Mouse (Mus musculus) G1E (cell line): ENCODE measurements around the gene Pbx4. TPM values are rescaled to one million over a fixed set of nuclear protein-coding genes. Genes with fewer than 3 reads are reported as not detected.

Experiments used
- ATAC-seq: 2 replicates; pipeline ENCODE4 v1.8.0; 2016; ENCODE audit warnings: mild to moderate bottlenecking; ENCODE audit not compliant: insufficient number of reproducible peaks, poor library complexity, low FRiP score, severe bottlenecking; ENCODE audit errors: extremely low read depth
- DNase-seq: peaks from one replicate; pipeline ENCODE4 v3.0.0; 2012; ENCODE audit warnings: low spot score
- H3K27me3 ChIP-seq: 2 replicates; pipeline ENCODE4 v1.6.1; 2012; ENCODE audit warnings: mild to moderate bottlenecking, low read length, inconsistent platforms; ENCODE audit not compliant: insufficient read depth
- H3K36me3 ChIP-seq: replicated peaks from 2 replicates; pipeline ENCODE3; 2012; ENCODE audit warnings: mild to moderate bottlenecking, inconsistent platforms
- H3K4me1 ChIP-seq: 2 replicates; pipeline ENCODE4 v1.6.1; 2012; ENCODE audit warnings: low read depth, low read length, inconsistent platforms, mixed read lengths; ENCODE audit not compliant: insufficient read depth
- H3K4me3 ChIP-seq: 2 replicates; pipeline ENCODE4 v1.5.1; 2012; ENCODE audit warnings: low read depth, mild to moderate bottlenecking, inconsistent platforms, low read length, moderate library complexity, mixed read lengths
- H3K9me3 ChIP-seq: replicated peaks from 2 replicates; pipeline ENCODE4 v1.6.1; 2012; ENCODE audit warnings: inconsistent platforms
- CTCF ChIP-seq: IDR thresholded peaks from 2 replicates; pipeline ENCODE4 v1.5.1; 2012; ENCODE audit warnings: low read depth, low read length, inconsistent platforms, mixed read lengths
- GATA1 ChIP-seq: IDR thresholded peaks from 2 replicates; pipeline ENCODE4 v1.6.1; 2012; ENCODE audit warnings: borderline replicate concordance, low read length, inconsistent platforms, mixed read lengths
- GATA2 ChIP-seq: IDR thresholded peaks from 2 replicates; pipeline ENCODE4 v1.6.1; 2012; ENCODE audit warnings: low read depth, low read length, inconsistent platforms, borderline replicate concordance
- POLR2AphosphoS5 ChIP-seq: IDR thresholded peaks from 2 replicates; pipeline ENCODE4 v1.6.1; 2012; ENCODE audit warnings: low read depth, low read length, inconsistent platforms; ENCODE audit not compliant: insufficient replicate concordance
- TAL1 ChIP-seq: conservative IDR thresholded peaks from 2 replicates; pipeline ENCODE4 v1.6.1; 2012; ENCODE audit warnings: low read depth, low read length, inconsistent platforms, mixed read lengths
- polyA plus RNA-seq: library from polyadenylated mRNA; stranded (reverse); fragments of >175 nt; gene quantifications from 2 replicates; pipeline ENCODE4 v1.2.3, GENCODE M21; 2012
- total RNA-seq, 2 experiments: library from RNA; stranded (forward) in 1 of 2; stranded (reverse) in 1 of 2; fragments of 200-1000 nt in 1 of 2; fragments of >200 nt in 1 of 2; fragmentation: Nextera tagmentation in 1 of 2; gene quantifications; 2 replicates each; pipeline ENCODE4 v1.2.3; 2014 to 2017

The Pbx4 gene
- 2.0 and 2.2 TPM in 2 replicates for total RNA-seq (2014; fragmentation: Nextera tagmentation)
- 3.7 and 4.4 TPM in 2 replicates for total RNA-seq (2017)
- polyA plus RNA-seq = 2.0 and 2.8 TPM in 2 replicates

DNA sequence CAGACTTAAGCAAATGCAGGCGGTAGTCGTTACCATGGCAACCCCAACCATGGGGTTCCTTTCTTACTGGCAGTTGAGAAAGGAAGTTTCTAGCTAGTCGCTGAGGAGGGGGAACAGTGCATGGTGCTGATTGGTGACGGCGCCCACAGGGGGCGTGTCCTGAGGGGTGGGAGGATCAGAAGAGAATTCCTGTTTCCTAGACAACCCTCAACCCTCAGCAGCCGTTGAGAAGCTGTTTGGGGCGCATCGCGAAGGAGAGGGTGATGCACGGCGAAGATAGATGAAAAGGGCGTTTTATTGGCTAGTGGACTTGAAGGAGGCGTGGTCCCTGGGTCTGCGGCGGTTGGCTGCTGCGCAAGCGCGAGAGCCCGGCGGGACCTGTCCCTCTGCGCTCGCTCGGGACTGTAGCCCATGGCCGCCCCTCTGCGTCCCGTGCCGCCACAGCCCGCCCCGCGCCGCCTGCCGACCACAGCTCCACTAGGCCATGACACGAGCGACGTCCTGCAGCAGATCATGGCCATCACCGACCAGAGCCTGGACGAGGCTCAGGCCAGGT, at the start of gene Pbx4:
Pbx4 (plus strand) TSS at position 194 of the 556 bp plus-strand sequence.
- peak; percentile 87 for ATAC-seq
- no peaks in the 10 kb centered on the region; the same call in 1 of the 2 replicates for H3K27me3 ChIP-seq
- no peaks in the 10 kb centered on the region for H3K9me3 ChIP-seq
- peaks cover 18% of the 10 kb centered on the region for H3K4me1 ChIP-seq
- TF ChIP-seq TAL1 (no peak), GATA2 (no peak), POLR2AphosphoS5 (no peak), CTCF (no peak), GATA1 (no peak)
- DNase-seq = peak; percentile 71
- H3K36me3 ChIP-seq = peaks cover 10% of the 10 kb centered on the region
- peak within 1 kb of the TSS; percentile 80 for H3K4me3 ChIP-seq

GRCm38 (mm10) chr8:69789105-69789504, 43.2 kb upstream of the Pbx4 start:
- peaks cover 25% of the 10 kb centered on the region for H3K36me3 ChIP-seq
- ATAC-seq (no peak), DNase-seq (no peak)
- peak overlapping the region; percentile 24; the same call in 1 of the 2 replicates for H3K4me3 ChIP-seq
- peaks cover 32% of the 10 kb centered on the region for H3K4me1 ChIP-seq
- H3K27me3 ChIP-seq = no peaks in the 10 kb centered on the region
- no peaks in the 10 kb centered on the region for H3K9me3 ChIP-seq
- TF ChIP-seq CTCF = no peak
- no peak for TF ChIP-seq GATA2
- no peak for TF ChIP-seq GATA1
- no peak for TF ChIP-seq TAL1
- no peak for TF ChIP-seq POLR2AphosphoS5

DNA sequence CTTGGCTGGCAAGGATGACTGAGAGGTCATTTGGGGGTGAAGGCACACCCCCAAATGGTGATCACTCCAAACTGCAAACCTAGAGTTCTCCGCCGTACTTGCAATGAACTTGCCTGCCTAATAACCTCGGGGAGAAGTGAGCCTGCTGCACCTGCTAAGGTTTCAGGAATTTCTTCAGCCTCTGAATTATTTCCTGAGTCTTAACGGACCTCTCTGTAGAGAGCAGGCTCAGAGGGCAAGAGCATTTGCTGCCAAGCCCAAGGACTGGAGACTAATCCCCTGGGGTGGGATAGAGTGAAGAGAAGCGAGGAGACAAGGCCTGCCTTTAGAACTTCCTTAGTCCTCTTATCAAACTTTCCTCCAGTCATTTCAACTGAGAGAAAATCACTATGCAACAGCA, 42.6 kb upstream of the Pbx4 start:
- Histone ChIP-seq H3K27me3 (no peaks in the 10 kb centered on the region), H3K36me3 (peaks cover 32% of the 10 kb centered on the region), H3K4me3 (peak overlapping the region; percentile 100; the same call in 1 of the 2 replicates), H3K4me1 (peaks cover 35% of the 10 kb centered on the region), H3K9me3 (no peaks in the 10 kb centered on the region)
- no peak for DNase-seq
- no peak for ATAC-seq
- TF ChIP-seq POLR2AphosphoS5 (no peak), CTCF (no peak), GATA2 (no peak), GATA1 (no peak), TAL1 (no peak)

DNA sequence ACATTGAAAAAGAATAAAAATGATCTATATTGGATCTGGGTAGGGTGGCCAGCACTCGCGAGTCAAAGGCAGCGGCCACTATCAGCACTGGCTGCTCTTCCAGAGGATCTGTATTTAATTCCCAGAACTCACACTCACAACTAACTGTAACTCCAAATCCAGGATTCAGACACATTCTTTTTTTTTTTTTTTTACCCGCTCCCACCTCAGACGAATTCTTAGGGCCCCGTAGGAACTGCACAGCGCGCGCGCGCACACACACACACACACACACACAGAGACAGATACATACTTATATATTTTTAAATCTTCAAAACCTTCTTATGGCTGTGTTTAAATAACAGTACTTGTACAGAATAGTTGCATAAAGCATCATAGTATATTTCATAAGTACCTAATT, 41.9 kb upstream of the Pbx4 start:
- Histone ChIP-seq H3K36me3 (peaks cover 38% of the 10 kb centered on the region), H3K9me3 (no peaks in the 10 kb centered on the region), H3K4me3 (peak overlapping the region; percentile 100), H3K27me3 (no peaks in the 10 kb centered on the region), H3K4me1 (peaks cover 35% of the 10 kb centered on the region)
- no peak for ATAC-seq
- TF ChIP-seq POLR2AphosphoS5 (no peak), GATA2 (no peak), GATA1 (no peak), CTCF (no peak), TAL1 (no peak)
- DNase-seq = no peak

DNA sequence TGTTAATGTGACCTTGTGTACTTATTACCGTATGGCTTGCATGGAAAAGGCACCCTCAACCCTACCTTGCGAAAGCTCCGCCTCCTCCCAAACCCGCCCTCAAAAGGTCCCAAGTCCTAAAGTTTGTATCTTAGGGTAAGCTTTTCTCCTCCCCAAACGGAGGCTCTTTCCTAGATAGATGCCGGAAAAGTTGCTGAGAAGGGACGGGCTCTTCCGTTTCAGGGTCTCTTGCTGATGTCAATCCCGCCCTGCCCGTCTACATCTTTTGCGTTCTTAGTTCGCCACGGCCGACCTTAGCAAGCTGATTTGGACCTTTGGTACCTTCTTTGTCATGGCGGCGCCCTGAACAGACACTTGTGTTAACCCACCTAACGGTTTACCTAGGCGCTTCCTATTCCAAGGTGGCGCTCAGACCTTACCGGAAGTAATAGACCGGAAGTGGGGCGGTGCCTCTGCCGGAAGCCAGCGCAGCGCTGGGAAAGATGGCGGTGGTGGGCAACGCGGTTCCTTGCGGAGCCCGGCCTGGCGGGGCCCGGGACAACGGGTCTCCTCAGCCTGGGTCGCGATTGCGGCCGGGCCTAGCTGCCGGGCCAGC, 41.4 kb upstream of the Pbx4 start, which contains the start of the genes Atp13a1 and Zfp866:
Atp13a1 (plus strand) TSS at position 391 of the 595 bp plus-strand sequence.
Zfp866 (minus strand) TSS at position 406 of the 595 bp plus-strand sequence.
- H3K4me1 ChIP-seq = peaks cover 35% of the 10 kb centered on the region
- peak within 1 kb of the TSS; percentile 100 for H3K4me3 ChIP-seq
- no peak for TF ChIP-seq CTCF
- no peak for TF ChIP-seq TAL1
- TF ChIP-seq GATA2 = no peak
- TF ChIP-seq GATA1 = no peak
- TF ChIP-seq POLR2AphosphoS5 = no peak
- ATAC-seq (peak; percentile 85), DNase-seq (peak; percentile 86)
- peaks cover 43% of the 10 kb centered on the region for H3K36me3 ChIP-seq
- H3K9me3 ChIP-seq = no peaks in the 10 kb centered on the region
- H3K27me3 ChIP-seq = no peaks in the 10 kb centered on the region

DNA sequence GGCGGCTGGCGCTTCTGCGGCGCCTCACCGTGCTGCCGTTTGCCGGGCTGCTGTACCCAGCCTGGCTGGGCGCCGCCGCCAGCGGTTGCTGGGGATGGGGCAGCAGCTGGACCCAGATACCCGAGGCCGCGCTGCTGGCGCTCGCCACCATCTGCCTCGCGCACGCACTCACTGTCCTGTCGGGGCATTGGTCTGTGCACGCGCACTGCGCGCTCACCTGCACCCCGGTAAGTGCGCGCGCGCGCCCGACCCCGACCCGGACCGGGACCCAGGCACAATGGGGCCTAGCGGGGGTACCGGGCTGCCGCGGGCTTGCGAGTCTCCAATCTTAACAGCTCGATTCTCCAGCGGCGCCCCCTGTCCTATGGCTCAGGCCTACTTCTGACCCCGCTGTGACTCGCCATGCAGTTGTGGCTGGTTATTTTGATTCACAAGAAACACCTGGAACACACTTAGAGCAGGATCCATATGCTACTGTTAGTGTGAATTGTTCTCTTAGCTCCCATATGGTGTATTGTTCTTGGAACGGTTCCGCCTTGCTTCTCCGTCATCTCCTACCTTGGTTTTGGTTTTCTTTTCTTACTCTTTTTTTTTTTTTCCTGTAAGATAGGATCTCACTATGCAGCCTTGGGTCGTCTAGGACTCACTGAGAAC, 40.7 kb upstream of the Pbx4 start:
- Histone ChIP-seq H3K9me3 (no peaks in the 10 kb centered on the region), H3K4me3 (peak overlapping the region; percentile 100), H3K4me1 (peaks cover 35% of the 10 kb centered on the region), H3K36me3 (peaks cover 50% of the 10 kb centered on the region), H3K27me3 (no peaks in the 10 kb centered on the region)
- DNase-seq (peak; percentile 73), ATAC-seq (no peak)
- TF ChIP-seq TAL1 = no peak
- TF ChIP-seq POLR2AphosphoS5 = no peak
- TF ChIP-seq GATA2 = no peak
- TF ChIP-seq GATA1 = no peak
- TF ChIP-seq CTCF = no peak
